Mouse (Mus musculus): Measurements from ENCODE around the gene Gm8909. TPM values are rescaled to one million over a fixed set of nuclear protein-coding genes. Genes with fewer than 3 reads are reported as not detected.
"Not testable (repeated sequence)": the region's sequence is repeated elsewhere in the genome, so short reads cannot be mapped to it uniquely, and the experiment has no call there.

The Gm8909 gene
- polyA plus RNA-seq, 1 experiment from 2014 or later = not detected

- peaks cover 53% of the 10 kb centered on the region for H3K27me3 ChIP-seq (ENCODE audit: control insufficient read depth, insufficient read depth, low read length)
- not testable (repeated sequence) for H3K27ac ChIP-seq (ENCODE audit: low read depth, low read length); H3K9ac ChIP-seq (ENCODE audit: low read depth, low read length); H3K4me1 ChIP-seq (ENCODE audit: control insufficient read depth, insufficient read depth, low read length); ATAC-seq (ENCODE audit: low FRiP score, low TSS enrichment); H3K4me2 ChIP-seq (replicated peaks; ENCODE audit: low read depth, low read length); H3K4me3 ChIP-seq (ENCODE audit: low read length); H3K9me3 ChIP-seq (ENCODE audit: control insufficient read depth, low read length); H3K36me3 ChIP-seq (ENCODE audit: control insufficient read depth, insufficient read depth, low read length)
- 51% methylated on average over 4 of the region's 4 CpGs for WGBS
These were observed 17.1 kb downstream of the Gm8909 start for GRCm38 (mm10) chr17:36151200-36151599.

DNA sequence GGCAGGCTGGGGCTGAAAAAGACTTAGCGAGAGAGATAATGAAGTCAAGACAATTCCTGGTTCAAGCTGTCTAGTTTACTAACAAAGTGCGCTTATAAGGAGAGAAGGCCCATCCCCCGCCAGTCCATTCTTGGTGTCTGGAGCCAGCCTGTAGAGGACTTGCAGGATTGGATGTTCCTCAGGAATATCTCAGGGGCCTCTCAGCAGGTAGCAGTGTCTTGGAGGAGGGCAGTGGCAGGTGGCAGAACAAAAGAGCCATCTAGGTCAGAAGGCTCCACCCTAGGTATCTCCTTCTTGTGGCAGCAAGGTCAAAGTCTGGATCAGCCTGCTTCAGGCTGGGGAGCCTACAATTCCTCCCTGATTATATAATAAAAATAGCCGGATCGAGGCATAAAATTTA, 19.9 kb downstream of the Gm8909 start:
- not testable (repeated sequence) for H3K9ac ChIP-seq (ENCODE audit: low read depth, low read length); H3K4me3 ChIP-seq (ENCODE audit: low read length); H3K4me1 ChIP-seq (ENCODE audit: control insufficient read depth, insufficient read depth, low read length); H3K9me3 ChIP-seq (ENCODE audit: control insufficient read depth, low read length); H3K27ac ChIP-seq (ENCODE audit: low read depth, low read length); H3K36me3 ChIP-seq (ENCODE audit: control insufficient read depth, insufficient read depth, low read length); H3K4me2 ChIP-seq (replicated peaks; ENCODE audit: low read depth, low read length); ATAC-seq (ENCODE audit: low FRiP score, low TSS enrichment)
- peaks cover 55% of the 10 kb centered on the region for H3K27me3 ChIP-seq (ENCODE audit: control insufficient read depth, insufficient read depth, low read length)
- WGBS = 75% methylated on average over 5 of the region's 5 CpGs

DNA sequence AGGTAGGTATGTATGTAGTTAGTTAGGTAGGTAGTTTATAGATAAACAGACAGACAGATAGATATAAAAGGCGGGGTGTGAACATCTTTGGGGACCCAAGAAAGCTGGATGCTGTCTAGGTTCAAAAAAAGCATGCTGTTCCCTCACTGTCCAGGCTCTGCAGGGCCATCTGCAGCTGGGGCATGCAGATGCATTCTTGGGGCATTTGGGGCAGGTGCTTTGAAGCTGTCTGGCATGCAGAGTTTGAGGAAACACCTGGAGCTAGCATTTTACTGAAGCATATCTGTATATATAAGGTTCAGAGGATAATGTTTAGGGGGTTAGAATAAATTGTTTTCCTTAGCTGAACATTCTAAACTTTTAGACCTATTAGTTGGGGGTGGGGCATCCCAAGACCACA, 21.4 kb downstream of the Gm8909 start:
- H3K4me2 ChIP-seq (replicated peaks; ENCODE audit: low read depth, low read length); H3K9me3 ChIP-seq (ENCODE audit: control insufficient read depth, low read length); H3K4me3 ChIP-seq (ENCODE audit: low read length); H3K4me1 ChIP-seq (ENCODE audit: control insufficient read depth, insufficient read depth, low read length); H3K9ac ChIP-seq (ENCODE audit: low read depth, low read length); H3K27ac ChIP-seq (ENCODE audit: low read depth, low read length); H3K36me3 ChIP-seq (ENCODE audit: control insufficient read depth, insufficient read depth, low read length); ATAC-seq (ENCODE audit: low FRiP score, low TSS enrichment): not testable (repeated sequence)
- WGBS = 89% methylated on average over 1 of the region's 1 CpGs
- peaks cover 53% of the 10 kb centered on the region for H3K27me3 ChIP-seq (ENCODE audit: control insufficient read depth, insufficient read depth, low read length)

DNA sequence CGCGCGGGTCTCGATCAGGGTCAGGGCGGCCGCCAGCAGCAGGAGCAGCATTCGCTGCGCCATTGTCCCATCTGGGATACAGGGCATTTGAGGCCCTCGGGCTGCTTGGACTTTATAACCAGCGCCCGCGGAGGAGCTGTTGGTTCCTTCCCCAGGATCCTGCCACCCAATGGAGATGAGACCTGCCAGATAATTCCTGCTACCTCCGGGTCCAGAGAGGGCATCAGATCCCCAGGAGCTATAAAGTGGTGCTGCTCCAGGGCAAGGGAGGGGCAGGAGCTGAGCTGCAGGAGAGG, 22.5 kb downstream of the Gm8909 start:
- peaks cover 55% of the 10 kb centered on the region for H3K27me3 ChIP-seq (ENCODE audit: control insufficient read depth, insufficient read depth, low read length)

GRCm38 (mm10) chr17:36145111-36145860, 23.1 kb downstream of the Gm8909 start:
- Histone ChIP-seq H3K9ac (ENCODE audit: low read depth, low read length) (no peak overlapping the region), H3K27me3 (ENCODE audit: control insufficient read depth, insufficient read depth, low read length) (peaks cover 55% of the 10 kb centered on the region), H3K4me2 (replicated peaks; ENCODE audit: low read depth, low read length) (peak overlapping the region; percentile 41), H3K36me3 (ENCODE audit: control insufficient read depth, insufficient read depth, low read length) (no peaks in the 10 kb centered on the region), H3K4me3 (ENCODE audit: low read length) (peak overlapping the region; percentile 33), H3K9me3 (ENCODE audit: control insufficient read depth, low read length) (no peaks in the 10 kb centered on the region), H3K4me1 (ENCODE audit: control insufficient read depth, insufficient read depth, low read length) (peaks cover 6% of the 10 kb centered on the region; the same call in 1 of the 2 replicates), H3K27ac (ENCODE audit: low read depth, low read length) (no peak overlapping the region)
- ATAC-seq (ENCODE audit: low FRiP score, low TSS enrichment) = no peak
- 2% methylated on average over 70 of the region's 78 CpGs for WGBS

More for the DNA sequence above, 22.5 kb downstream of the Gm8909 start:
- not testable (repeated sequence) for H3K27ac ChIP-seq (ENCODE audit: low read depth, low read length); H3K9ac ChIP-seq (ENCODE audit: low read depth, low read length); H3K36me3 ChIP-seq (ENCODE audit: control insufficient read depth, insufficient read depth, low read length); H3K9me3 ChIP-seq (ENCODE audit: control insufficient read depth, low read length); ATAC-seq (ENCODE audit: low FRiP score, low TSS enrichment); H3K4me1 ChIP-seq (ENCODE audit: control insufficient read depth, insufficient read depth, low read length)
- peak overlapping the region; percentile 33 for H3K4me3 ChIP-seq (ENCODE audit: low read length)
- H3K4me2 ChIP-seq (replicated peaks; ENCODE audit: low read depth, low read length) = peak overlapping the region; percentile 41; the same call in 1 of the 2 replicates
- 1% methylated on average over 11 of the region's 13 CpGs for WGBS

- H3K9me3 ChIP-seq (ENCODE audit: control insufficient read depth, low read length); H3K36me3 ChIP-seq (ENCODE audit: control insufficient read depth, insufficient read depth, low read length); H3K9ac ChIP-seq (ENCODE audit: low read depth, low read length); H3K4me3 ChIP-seq (ENCODE audit: low read length); ATAC-seq (ENCODE audit: low FRiP score, low TSS enrichment); H3K27ac ChIP-seq (ENCODE audit: low read depth, low read length); H3K4me2 ChIP-seq (replicated peaks; ENCODE audit: low read depth, low read length); H3K4me1 ChIP-seq (ENCODE audit: control insufficient read depth, insufficient read depth, low read length): not testable (repeated sequence)
- WGBS = 90% methylated on average over 1 of the region's 1 CpGs
- peaks cover 13% of the 10 kb centered on the region; the same call in 1 of the 2 replicates for H3K27me3 ChIP-seq (ENCODE audit: control insufficient read depth, insufficient read depth, low read length)
These were observed 32.0 kb downstream of the Gm8909 start for GRCm38 (mm10) chr17:36136299-36136848.

DNA sequence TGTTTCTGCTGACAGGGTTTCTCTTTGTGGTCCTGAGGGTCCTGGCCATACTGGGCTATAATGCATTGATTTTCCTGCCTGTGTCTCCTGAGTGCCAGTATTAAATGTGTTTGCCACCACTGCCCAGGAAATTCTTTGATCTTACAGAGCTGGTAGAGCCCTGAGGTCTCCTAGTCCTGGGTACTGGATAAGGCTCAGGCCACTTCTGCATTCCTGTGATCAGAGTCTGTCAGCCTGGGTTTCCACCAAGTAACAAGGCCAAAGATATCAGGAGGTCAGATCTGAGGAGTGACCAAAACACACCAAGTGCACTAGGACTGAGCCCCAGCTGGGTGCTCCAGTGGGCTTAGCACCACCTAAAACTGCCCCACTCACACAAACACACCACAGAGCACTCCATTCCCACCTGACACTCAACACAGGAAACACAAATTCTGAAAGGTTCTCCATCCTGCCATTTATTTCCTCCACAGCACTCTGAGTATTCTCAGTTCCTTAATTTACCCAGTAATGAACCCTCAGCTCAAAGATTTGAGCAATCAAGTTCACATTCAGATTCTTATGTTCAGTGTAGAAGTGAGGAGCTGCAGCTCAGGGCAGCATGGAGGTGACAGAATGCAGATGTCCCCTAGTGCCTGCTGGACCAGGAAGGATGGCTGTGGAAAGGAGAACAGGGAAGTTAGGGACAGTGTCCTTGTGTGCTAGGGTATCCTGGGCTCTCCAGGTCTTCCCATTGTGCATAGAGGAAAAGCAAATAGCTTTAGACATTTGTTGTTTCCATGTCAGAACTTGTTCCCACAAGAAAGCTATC, 32.7 kb downstream of the Gm8909 start:
- H3K4me1 ChIP-seq (ENCODE audit: control insufficient read depth, insufficient read depth, low read length); H3K36me3 ChIP-seq (ENCODE audit: control insufficient read depth, insufficient read depth, low read length); H3K27ac ChIP-seq (ENCODE audit: low read depth, low read length); H3K4me3 ChIP-seq (ENCODE audit: low read length); H3K27me3 ChIP-seq (ENCODE audit: control insufficient read depth, insufficient read depth, low read length); H3K9me3 ChIP-seq (ENCODE audit: control insufficient read depth, low read length); H3K4me2 ChIP-seq (replicated peaks; ENCODE audit: low read depth, low read length); H3K9ac ChIP-seq (ENCODE audit: low read depth, low read length); ATAC-seq (ENCODE audit: low FRiP score, low TSS enrichment): not testable (repeated sequence)

GRCm38 (mm10) chr17:36131516-36132265, 36.6 kb downstream of the Gm8909 start:
- H3K9me3 ChIP-seq (ENCODE audit: control insufficient read depth, low read length) = no peaks in the 10 kb centered on the region
- 68% methylated on average over 5 of the region's 5 CpGs for WGBS
- H3K36me3 ChIP-seq (ENCODE audit: control insufficient read depth, insufficient read depth, low read length) = no peaks in the 10 kb centered on the region
- H3K4me1 ChIP-seq (ENCODE audit: control insufficient read depth, insufficient read depth, low read length) = no peaks in the 10 kb centered on the region
- no peak for ATAC-seq (ENCODE audit: low FRiP score, low TSS enrichment)
- no peak overlapping the region for H3K27ac ChIP-seq (ENCODE audit: low read depth, low read length)
- H3K9ac ChIP-seq (ENCODE audit: low read depth, low read length) = no peak overlapping the region
- H3K4me3 ChIP-seq (ENCODE audit: low read length) = no peak overlapping the region
- H3K4me2 ChIP-seq (replicated peaks; ENCODE audit: low read depth, low read length) = no peak overlapping the region
- H3K27me3 ChIP-seq (ENCODE audit: control insufficient read depth, insufficient read depth, low read length) = no peaks in the 10 kb centered on the region; the same call in 1 of the 2 replicates

Measured in kidney, embryonic 14.5 days (tissue).